Mouse (Mus musculus) urinary bladder, adult 18-20 months (tissue): ENCODE data around the gene Sult1c1.
"Not testable (repeated sequence)": the region's sequence is repeated elsewhere in the genome, so short reads cannot be mapped to it uniquely, and the experiment has no call there.

ENCODE experiments used
- DNase-seq, 2 experiments: peaks; one replicate each; pipeline ENCODE4 v3.0.0; 2022; ENCODE audit warnings: low spot score in 2 of 2, mixed read lengths in 2 of 2

Gene Sult1c1

DNA sequence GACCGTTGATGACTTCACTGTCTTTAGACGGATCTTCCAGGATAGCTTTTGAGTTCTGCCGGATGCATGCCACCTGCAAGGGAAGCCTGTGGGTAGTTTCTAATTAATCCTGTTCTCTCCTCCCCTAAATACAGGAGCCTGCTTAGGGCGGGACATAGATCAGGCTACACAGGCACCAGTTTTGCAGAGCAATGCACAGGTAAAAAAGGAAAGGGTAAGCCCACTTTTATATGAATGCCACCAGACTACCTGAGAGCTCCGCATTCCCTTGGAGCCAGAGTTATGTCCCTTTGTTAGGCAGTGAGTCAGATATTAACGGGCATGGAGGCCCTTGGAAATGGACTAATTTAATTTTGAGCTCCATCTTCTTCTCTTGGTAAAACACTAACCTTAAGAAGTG lies at the start of gene Sult1c1:
Gene Sult1c1, minus strand, starts transcription at position 101 of the 400 bp plus-strand sequence.
- DNase-seq, result no peak

DNA sequence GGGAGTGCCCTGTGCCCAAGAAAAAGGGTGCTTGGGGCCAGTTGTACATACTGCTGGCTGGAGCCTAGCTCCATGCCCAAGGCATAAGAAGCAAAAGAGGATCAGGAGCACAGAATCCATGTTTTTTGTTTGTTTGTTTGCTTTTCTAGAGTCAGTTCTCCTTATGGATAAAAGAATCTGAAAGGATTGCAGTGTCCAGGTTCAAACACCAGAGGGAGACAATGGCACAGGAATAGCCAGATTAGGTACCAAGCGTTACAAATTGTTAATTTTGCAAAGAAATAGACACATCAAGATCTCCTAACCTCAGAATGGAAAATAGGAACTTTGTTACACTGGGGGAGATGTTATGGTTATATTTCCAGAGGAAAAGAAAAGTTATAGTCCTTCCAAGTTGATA lies 23.7 kb upstream of the Sult1c1 start:
- DNase-seq, result no peak

DNA sequence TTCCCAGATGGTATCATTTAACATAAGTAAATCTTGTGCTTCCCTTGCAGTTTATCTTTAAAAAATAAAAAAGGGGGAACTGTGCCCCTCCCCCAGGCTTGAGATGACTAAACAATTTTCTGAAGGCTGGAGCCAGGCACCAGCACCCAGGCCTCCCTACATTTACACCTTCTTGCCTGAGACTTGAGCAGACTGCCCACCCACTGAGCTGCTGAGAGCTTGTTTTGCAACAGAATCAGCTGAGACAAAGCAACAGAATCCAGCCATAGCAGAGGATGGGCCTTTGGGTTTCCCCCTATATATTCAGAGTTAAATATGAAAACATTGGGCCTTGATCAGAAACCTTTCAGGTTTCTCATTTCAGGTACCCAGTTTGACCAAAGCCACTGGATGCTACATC lies 20.7 kb upstream of the Sult1c1 start:
- DNase-seq, result no peak

DNA sequence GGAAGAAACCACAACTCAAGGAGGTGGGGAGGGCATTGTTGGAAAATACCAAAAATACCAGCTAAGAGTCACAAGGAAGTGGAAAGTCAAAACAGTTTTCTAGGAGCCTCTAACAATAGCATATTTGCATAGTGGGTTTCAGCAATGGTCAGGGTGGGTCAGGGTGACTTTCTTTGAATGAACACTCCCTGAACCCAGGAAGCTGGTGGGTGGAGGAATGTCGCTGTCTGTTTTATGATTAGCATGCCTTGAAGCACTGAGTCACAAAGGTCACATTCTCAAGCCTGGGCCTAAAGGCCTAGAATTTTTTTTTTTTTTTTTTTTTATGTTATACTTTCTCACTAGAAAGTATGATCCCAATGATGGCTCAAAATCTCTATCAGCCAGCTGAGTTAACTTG lies 20.1 kb upstream of the Sult1c1 start:
- DNase-seq, result not testable (repeated sequence)

DNA sequence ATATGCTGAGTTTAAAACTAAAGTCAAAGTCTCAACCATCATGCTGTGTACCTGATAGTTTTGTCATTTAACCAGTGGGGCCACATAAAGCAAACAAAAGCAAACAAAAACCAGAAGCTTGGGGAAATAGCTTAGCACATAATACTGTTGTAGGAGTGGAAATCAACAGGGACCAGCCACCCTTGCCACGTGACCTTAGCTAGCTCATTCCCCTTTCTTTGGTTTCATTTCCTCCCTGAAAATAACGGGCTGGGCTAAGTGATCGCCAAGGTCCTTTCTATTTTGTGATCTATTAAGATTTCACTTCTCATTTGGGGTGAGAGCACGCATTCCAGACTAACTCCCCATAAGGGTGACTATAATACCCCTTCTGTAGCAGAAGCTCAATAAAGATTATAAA lies 13.0 kb upstream of the Sult1c1 start:
- DNase-seq, result no peak

DNA sequence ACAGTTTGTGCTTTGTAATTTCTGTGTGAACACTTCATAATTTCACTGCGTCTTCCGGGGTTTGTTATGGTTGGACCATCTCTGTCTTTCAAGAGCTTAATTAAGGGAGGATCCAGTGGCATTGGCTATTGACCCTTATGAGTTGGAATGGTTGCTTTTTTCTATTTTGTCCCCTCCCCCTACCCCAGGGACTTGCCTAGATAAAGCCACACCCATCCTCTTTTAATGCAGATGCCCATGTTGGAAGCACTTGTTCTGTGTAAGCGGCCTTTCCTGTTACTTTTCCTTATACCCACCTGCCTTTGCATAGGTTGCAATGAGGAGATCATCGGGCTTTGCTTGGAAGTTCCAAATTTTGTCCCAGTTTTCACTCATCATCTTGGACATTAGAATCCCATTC lies 16.9 kb downstream of the Sult1c1 start:
- DNase-seq, result no peak

DNA sequence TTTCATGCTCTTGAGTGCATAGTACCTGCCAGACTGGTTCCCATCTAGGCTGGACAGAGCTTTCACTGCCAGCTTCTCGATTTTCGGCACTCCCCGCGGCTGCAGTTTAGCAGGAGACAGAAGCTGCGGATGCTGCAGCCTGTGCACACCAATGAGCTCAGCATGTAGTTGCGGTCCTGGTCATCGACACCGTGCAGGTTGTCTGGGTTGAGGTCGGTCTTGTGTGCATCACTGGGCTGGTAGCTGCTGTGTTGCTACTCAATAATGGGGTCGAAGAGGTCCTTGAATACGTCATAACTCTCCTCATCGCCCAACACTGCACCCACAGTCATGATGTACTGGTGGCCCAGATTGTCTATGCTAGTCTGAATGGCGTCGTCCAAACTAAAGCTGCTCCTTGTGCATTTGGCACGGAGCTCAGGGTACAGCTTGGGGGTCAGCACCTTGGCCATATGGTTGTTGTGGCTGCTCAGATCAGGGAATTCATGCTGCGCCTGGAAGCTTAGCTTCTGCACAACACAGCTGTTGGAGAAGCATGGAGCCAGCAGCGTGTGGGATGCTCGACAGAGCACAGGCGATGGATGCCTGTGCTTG lies 48.8 kb downstream of the Sult1c1 start:
- DNase-seq, result no peak

DNA sequence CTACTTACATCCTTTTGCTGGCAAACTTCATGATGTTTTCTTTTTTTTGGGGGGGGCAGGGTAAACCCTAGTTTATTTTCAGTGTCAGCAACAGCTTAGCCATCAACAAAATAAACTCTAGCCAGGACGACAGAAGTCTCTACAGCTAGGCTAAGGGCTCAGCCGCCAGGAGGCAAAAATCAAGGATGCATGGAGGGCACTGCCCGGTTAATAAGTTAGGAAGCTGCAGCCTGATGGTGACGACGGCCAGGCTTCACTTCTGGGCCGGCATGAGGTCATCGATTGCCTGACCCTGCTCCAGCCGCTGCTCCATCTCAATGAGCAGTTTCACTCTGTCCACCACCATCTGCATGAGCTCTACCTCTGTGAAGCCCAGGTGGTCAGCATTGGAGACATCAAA lies 49.7 kb downstream of the Sult1c1 start:
- no peak for DNase-seq
